Mouse (Mus musculus): ENCODE results near the gene Rsph1. TPM values are rescaled to one million over a fixed set of nuclear protein-coding genes. Genes with fewer than 3 reads are reported as not detected.

Gene Rsph1
- polyA plus RNA-seq, 1 experiment, result 0.51 TPM

DNA sequence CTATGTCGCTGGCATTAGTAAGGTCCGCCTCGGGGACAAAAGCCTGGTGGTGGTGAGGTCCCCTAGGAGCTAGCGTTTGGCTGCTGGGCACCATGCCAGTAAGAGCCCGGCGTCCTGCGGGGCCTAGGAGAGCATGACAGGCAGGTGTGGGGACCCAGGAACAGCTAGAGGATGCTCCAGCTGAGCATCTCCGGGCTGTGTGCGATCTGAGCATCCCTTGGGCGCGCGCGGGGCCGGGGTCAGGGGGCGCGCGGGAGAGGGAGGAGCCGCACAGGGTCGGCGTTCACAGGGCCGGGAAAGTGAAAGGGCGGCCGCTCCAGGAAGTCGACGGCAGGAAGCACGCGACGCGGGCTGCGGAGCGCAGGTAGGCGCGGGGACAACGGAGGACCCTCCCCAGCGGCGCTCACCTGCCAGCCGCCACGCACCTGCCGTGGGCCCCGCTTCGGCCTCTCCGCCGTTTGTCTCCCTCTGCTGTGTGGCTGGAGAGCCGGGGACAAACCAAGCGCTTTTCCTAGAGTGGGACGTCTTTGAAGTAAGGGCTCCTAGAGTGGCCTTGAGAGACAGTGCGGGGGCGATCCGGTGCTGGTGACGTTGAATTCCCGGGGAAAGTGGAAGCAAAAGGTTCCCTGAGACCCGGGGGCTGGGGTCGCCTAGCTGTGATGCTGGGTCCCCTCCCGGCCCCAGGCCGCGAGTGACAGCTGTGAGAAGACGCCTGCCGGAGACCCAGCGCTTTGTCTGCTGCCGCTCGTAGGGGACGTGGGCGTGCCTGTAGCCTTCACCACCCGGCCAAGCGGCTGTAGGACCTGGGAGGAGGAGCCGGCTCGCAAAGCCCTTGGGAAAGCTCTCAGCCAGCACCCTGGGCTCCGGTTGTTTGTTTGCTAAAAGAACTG lies 19.0 kb upstream of the Rsph1 start:
- peaks cover 46% of the 10 kb centered on the region for H3K4me1 ChIP-seq (replicated peaks; ENCODE audit: control insufficient read depth, insufficient read depth, low read length)
- peak; percentile 88 for DNase-seq

DNA sequence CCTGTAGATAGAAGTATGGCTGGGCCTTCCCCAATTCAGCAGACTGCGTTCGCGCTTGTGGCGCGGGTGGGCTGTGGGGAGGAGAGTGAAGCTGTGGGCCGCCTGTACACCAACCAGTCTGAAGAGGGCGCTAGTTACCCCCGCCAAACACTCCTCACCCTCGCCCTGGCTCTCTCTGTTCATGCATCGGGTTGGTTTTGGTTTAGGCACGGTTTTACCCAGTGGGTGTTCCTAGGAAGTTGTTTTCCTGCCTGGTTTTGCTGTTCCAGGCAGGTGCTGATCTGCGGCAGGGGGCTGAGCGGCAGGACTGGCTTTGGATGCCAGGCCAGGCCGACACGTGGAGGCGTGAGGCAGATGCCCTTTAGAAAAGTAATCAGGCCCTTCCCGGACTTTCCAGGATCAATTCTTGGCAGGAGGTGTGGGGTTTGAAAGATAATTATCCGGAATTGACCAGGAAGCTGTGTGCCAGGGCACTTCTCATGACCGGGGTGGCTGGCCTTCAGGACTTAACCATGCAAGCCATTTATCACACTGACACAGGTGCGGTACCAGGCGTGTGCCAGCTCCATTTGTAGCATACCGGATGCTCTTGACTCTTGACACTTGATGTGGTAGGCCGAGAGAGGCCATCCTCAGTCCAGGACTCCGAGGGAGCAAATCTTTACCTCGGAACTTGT lies 18.2 kb upstream of the Rsph1 start:
- TF ChIP-seq CTCF (IDR thresholded peaks at IDR 0.05; ENCODE audit: borderline replicate concordance, control insufficient read depth, extremely low read depth, insufficient read depth, low read length, poor library complexity) (peak; percentile 84), POLR2A (IDR thresholded peaks at IDR 0.05; ENCODE audit: control insufficient read depth, extremely low read depth, insufficient read depth, low read length, poor library complexity) (peak; percentile 17; the same call in 1 of the 2 replicates)
- DNase-seq, result peak; percentile 78
- Histone ChIP-seq H3K27ac (ENCODE audit: control insufficient read depth, insufficient read depth, low read length) (peak overlapping the region; percentile 69), H3K4me3 (ENCODE audit: control insufficient read depth, insufficient read depth, low read length) (peak overlapping the region; percentile 85), H3K36me3 (ENCODE audit: control insufficient read depth, insufficient read depth, low read length) (no peaks in the 10 kb centered on the region), H3K4me1 (replicated peaks; ENCODE audit: control insufficient read depth, insufficient read depth, low read length) (peaks cover 39% of the 10 kb centered on the region), H3K27me3 (ENCODE audit: control insufficient read depth, insufficient read depth, low read length) (no peaks in the 10 kb centered on the region)
- WGBS, result 5% methylated on average over 25 of the region's 25 CpGs

More for the DNA sequence above, 19.0 kb upstream of the Rsph1 start:
- Histone ChIP-seq H3K36me3 (ENCODE audit: control insufficient read depth, insufficient read depth, low read length) (no peaks in the 10 kb centered on the region), H3K4me3 (ENCODE audit: control insufficient read depth, insufficient read depth, low read length) (peak overlapping the region; percentile 85), H3K27ac (ENCODE audit: control insufficient read depth, insufficient read depth, low read length) (peak overlapping the region; percentile 69), H3K27me3 (ENCODE audit: control insufficient read depth, insufficient read depth, low read length) (no peaks in the 10 kb centered on the region)
- WGBS, result under 1% methylated on average over 68 of the region's 68 CpGs
- TF ChIP-seq CTCF (IDR thresholded peaks at IDR 0.05; ENCODE audit: borderline replicate concordance, control insufficient read depth, extremely low read depth, insufficient read depth, low read length, poor library complexity), result no peak
- 0 out of 2 replicates have a peak, but pooled peaks have one; percentile 11 for TF ChIP-seq POLR2A (IDR thresholded peaks at IDR 0.05; ENCODE audit: control insufficient read depth, extremely low read depth, insufficient read depth, low read length, poor library complexity)

DNA sequence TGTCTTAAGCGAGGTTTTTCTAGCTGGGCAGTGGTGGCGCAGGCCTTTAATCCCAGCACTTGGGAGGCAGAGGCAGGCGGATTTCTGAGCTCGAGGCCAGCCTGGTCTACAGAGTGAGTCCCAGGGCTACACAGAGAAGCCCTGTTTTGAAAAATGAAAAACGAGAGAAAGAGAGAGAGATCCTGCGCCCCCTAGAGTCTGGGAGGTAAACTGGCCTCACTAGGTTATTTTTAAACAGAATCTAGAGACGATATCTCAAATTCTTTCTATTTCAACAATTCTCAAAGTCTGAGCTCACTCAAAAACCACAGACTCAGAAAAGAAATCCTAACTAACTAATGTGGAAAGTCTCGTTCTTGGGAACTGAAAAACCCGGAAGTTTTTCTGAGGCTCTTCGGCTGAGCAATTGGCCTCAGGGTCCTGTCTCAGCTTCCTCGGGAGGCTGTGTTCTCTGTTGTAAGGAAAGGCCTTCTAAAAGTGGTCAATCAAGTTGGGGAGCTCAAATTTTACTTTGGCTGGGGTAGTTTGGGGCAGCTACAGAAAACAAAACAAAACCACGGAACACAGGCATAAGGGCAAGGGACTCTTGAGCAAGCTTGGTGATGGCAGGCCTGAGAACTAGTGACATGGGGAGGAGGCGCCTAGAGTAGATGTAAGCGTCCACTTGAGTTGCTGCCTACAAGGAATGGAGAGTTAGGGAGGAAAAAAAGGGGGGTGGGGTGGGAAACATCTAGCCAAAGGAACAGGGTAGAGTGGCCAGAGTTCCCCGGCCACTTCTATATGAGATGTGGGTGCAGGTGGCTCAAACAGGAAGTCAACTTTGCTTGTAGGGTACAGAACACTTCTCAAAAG lies 17.4 kb upstream of the Rsph1 start:
- 68% methylated on average over 15 of the region's 15 CpGs for WGBS
- TF ChIP-seq POLR2A (IDR thresholded peaks at IDR 0.05; ENCODE audit: control insufficient read depth, extremely low read depth, insufficient read depth, low read length, poor library complexity), result no peak
- TF ChIP-seq CTCF (IDR thresholded peaks at IDR 0.05; ENCODE audit: borderline replicate concordance, control insufficient read depth, extremely low read depth, insufficient read depth, low read length, poor library complexity), result no peak
- DNase-seq, result peak; percentile 66
- Histone ChIP-seq H3K4me1 (replicated peaks; ENCODE audit: control insufficient read depth, insufficient read depth, low read length) (peaks cover 33% of the 10 kb centered on the region), H3K27ac (ENCODE audit: control insufficient read depth, insufficient read depth, low read length) (peak overlapping the region; percentile 22; the same call in 1 of the 2 replicates), H3K36me3 (ENCODE audit: control insufficient read depth, insufficient read depth, low read length) (no peaks in the 10 kb centered on the region), H3K27me3 (ENCODE audit: control insufficient read depth, insufficient read depth, low read length) (no peaks in the 10 kb centered on the region), H3K4me3 (ENCODE audit: control insufficient read depth, insufficient read depth, low read length) (no peak overlapping the region)

DNA sequence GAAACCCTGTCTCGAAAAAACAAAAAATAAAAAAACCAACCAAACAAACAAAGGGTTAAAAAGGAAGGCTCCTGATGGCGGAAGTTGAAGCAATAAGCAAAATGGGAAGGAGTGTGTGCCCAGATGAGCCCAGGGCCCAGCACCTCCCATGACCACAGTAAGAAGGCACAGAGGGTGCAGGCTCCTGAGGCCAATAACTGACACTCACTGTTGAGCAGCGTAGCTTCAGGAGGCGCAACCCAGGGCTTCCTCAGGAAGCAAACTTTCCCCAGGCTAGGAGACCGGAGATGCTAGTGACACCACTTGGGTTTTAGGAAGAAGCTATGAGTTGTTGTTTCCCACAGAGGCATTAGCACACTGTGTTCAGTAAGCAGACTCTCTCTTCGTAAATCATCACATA lies 13.7 kb upstream of the Rsph1 start:
- no peaks in the 10 kb centered on the region for H3K36me3 ChIP-seq (ENCODE audit: control insufficient read depth, insufficient read depth, low read length)
- no peak overlapping the region for H3K4me3 ChIP-seq (ENCODE audit: control insufficient read depth, insufficient read depth, low read length)
- TF ChIP-seq CTCF (IDR thresholded peaks at IDR 0.05; ENCODE audit: borderline replicate concordance, control insufficient read depth, extremely low read depth, insufficient read depth, low read length, poor library complexity), result no peak
- TF ChIP-seq POLR2A (IDR thresholded peaks at IDR 0.05; ENCODE audit: control insufficient read depth, extremely low read depth, insufficient read depth, low read length, poor library complexity), result no peak
- peaks cover 15% of the 10 kb centered on the region for H3K4me1 ChIP-seq (replicated peaks; ENCODE audit: control insufficient read depth, insufficient read depth, low read length)
- DNase-seq, result no peak
- no peaks in the 10 kb centered on the region for H3K27me3 ChIP-seq (ENCODE audit: control insufficient read depth, insufficient read depth, low read length)
- no peak overlapping the region for H3K27ac ChIP-seq (ENCODE audit: control insufficient read depth, insufficient read depth, low read length)
- WGBS, result 39% methylated on average over 6 of the region's 6 CpGs

DNA sequence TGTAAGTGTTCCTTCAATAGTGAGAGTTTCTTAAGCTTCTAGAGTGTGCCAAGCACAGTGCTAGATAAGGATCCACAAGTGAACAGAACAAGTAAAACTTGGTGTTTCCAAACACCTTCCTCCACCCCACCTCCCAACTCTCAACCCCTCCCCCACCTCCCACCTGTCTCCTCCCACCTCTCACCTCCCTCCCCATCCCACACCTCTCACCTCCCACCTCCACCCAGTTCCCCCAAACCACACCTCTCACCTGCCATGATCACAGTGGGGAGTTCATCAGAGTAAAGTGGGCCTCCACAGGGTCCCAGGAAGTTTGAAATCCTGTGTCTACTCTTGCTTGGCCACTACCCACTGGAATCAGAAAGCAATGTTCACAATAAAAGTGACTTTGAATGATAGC lies 13.1 kb upstream of the Rsph1 start:
- H3K27me3 ChIP-seq (ENCODE audit: control insufficient read depth, insufficient read depth, low read length), result no peaks in the 10 kb centered on the region
- H3K4me1 ChIP-seq (replicated peaks; ENCODE audit: control insufficient read depth, insufficient read depth, low read length), result peaks cover 10% of the 10 kb centered on the region
- no peak overlapping the region for H3K27ac ChIP-seq (ENCODE audit: control insufficient read depth, insufficient read depth, low read length)
- TF ChIP-seq CTCF (IDR thresholded peaks at IDR 0.05; ENCODE audit: borderline replicate concordance, control insufficient read depth, extremely low read depth, insufficient read depth, low read length, poor library complexity) (no peak), POLR2A (IDR thresholded peaks at IDR 0.05; ENCODE audit: control insufficient read depth, extremely low read depth, insufficient read depth, low read length, poor library complexity) (no peak)
- DNase-seq, result no peak
- H3K36me3 ChIP-seq (ENCODE audit: control insufficient read depth, insufficient read depth, low read length), result no peaks in the 10 kb centered on the region
- no peak overlapping the region for H3K4me3 ChIP-seq (ENCODE audit: control insufficient read depth, insufficient read depth, low read length)

Data from thymus, adult 2 months (tissue).